Mouse (Mus musculus) liver, embryonic 14.5 days (tissue): ENCODE data around the gene Rtbdn. TPM values are rescaled to one million over a fixed set of nuclear protein-coding genes. Genes with fewer than 3 reads are reported as not detected.

Experiments
- ATAC-seq: fragments of 200-750 bp; cut with Nextera tagmentation; 2 replicates; pipeline ENCODE4 v1.8.0; 2017; ENCODE audit warnings: moderate number of reproducible peaks, mild to moderate bottlenecking, moderate library complexity; ENCODE audit not compliant: insufficient read depth
- DNase-seq, 3 experiments: peaks; one replicate each; pipeline ENCODE4 v3.0.0-alpha.2; 2012 to 2013; ENCODE audit warnings: low read depth in 3 of 3, low spot score in 3 of 3
- H3K27ac ChIP-seq: fragments of 300-500 bp; sonication (generic); 2 replicates; pipeline ENCODE4 v1.5.1; 2014; ENCODE audit warnings: moderate library complexity, mild to moderate bottlenecking, control low read depth, inconsistent platforms
- H3K27me3 ChIP-seq: fragments of 300-500 bp; sonication (generic); 2 replicates; pipeline ENCODE4 v1.6.1; 2014; ENCODE audit warnings: mild to moderate bottlenecking, low read length, moderate library complexity; ENCODE audit not compliant: control insufficient read depth, insufficient read depth
- H3K36me3 ChIP-seq: fragments of 300-500 bp; sonication (generic); replicated peaks from 2 replicates; pipeline ENCODE4 v1.6.1; 2014; ENCODE audit warnings: low read depth; ENCODE audit not compliant: control insufficient read depth, insufficient read depth
- H3K4me1 ChIP-seq, 2 experiments: fragments of 200-500 bp in 1 of 2; fragments of 300-500 bp in 1 of 2; sonication (generic) in 1 of 2; replicated peaks; 2 replicates each; pipeline ENCODE4 v1.6.1; 2012 to 2014; ENCODE audit warnings: antibody characterized with exemption in 1 of 2, inconsistent platforms in 1 of 2, low read length in 1 of 2; ENCODE audit not compliant: control insufficient read depth in 2 of 2, insufficient read depth in 2 of 2
- H3K4me2 ChIP-seq: fragments of 300-500 bp; sonication (generic); 2 replicates; pipeline ENCODE4 v1.6.1; 2014; ENCODE audit warnings: low read depth, mild to moderate bottlenecking, control low read depth, moderate library complexity
- H3K4me3 ChIP-seq, 2 experiments: fragments of 200-500 bp in 1 of 2; fragments of 300-500 bp in 1 of 2; sonication (generic) in 1 of 2; 2 replicates each; pipeline ENCODE4 v1.5.1; 2012 to 2014; ENCODE audit warnings: low read depth in 2 of 2, low read length in 2 of 2, mild to moderate bottlenecking in 2 of 2, control low read depth in 1 of 2, inconsistent platforms in 1 of 2, moderate library complexity in 1 of 2; ENCODE audit not compliant: insufficient read depth in 1 of 2
- H3K9ac ChIP-seq: fragments of 300-500 bp; sonication (generic); replicated peaks from 2 replicates; pipeline ENCODE4 v1.6.1; 2014; ENCODE audit warnings: mild to moderate bottlenecking, control low read depth, moderate library complexity
- H3K9me3 ChIP-seq: fragments of 300-500 bp; sonication (generic); 2 replicates; pipeline ENCODE4 v1.6.1; 2016; ENCODE audit warnings: low read length, mixed read lengths; ENCODE audit not compliant: control insufficient read depth
- CTCF ChIP-seq: IDR thresholded peaks from 2 replicates; pipeline ENCODE4 v1.5.1; 2016; ENCODE audit warnings: antibody characterized with exemption, low read depth, control low read depth
- EP300 ChIP-seq: IDR thresholded peaks from 2 replicates; pipeline ENCODE4 v1.6.1; 2016; ENCODE audit warnings: antibody characterized with exemption, low read depth
- WGBS: fragments of 180-500 bp; shearing (Covaris S2); extraction: QIAGEN DNeasy Blood & Tissue Kit; methylation state at CpG from one replicate; pipeline ENCODE4 v1.1.7; 2014; ENCODE audit not compliant: insufficient replicate concordance; 5-methylcytosine and 5-hydroxymethylcytosine counted together
- polyA plus RNA-seq, 2 experiments: library from polyadenylated mRNA; depleted of rRNA in 1 of 2; stranded (reverse) in 1 of 2; unstranded in 1 of 2; fragments of >200 nt; fragmentation: Nextera tagmentation in 1 of 2; extraction: Ambion mirVana in 1 of 2; gene quantifications; 2 replicates each; pipeline versions ENCODE4 v1.2.1 to v1.2.3; 2012 to 2014

Rtbdn gene
- polyA plus RNA-seq, 2 experiments = not detected

DNA sequence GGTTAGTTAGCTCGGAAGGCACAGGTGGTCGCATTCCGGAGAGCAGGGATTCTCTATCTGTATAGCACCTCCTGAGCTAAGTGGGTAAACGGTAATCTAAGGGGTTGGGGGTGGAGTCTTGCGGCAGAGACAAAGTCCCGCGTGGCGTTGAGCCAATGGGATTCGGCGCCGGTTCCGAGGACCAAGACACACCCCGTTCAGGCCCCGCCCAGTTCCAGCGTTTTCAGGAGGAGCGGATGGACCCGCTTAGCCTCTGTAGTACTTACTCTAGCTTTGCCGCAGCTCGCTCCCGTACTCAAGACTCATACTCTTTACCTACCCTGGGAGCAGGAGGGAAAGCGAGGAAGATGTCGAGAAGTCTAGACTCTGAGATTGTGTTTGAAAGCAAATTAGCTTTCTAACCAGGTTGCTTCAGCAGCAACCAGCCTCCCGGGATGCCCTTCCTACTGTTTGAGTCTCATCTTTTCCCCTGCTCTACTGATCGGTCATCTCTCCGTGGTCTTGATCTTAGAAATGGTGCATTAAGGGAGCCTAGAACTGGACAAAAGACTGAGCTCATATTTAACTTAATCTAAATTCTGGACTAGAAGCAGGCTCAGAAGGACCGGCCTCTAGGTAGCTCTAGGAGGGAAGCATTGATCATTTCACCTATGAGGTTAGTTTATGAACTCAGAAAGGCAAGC lies 2.2 kb upstream of the Rtbdn start:
- Histone ChIP-seq H3K27ac (no peak overlapping the region), H3K4me3 (no peak overlapping the region), H3K4me1 (peaks cover 2 to 8% of the 10 kb centered on the region in 2 experiments; a peak in 3 of 4 replicates), H3K9me3 (no peaks in the 10 kb centered on the region), H3K27me3 (peaks cover 64% of the 10 kb centered on the region), H3K9ac (no peak overlapping the region), H3K4me2 (peak overlapping the region; percentile 43), H3K36me3 (no peaks in the 10 kb centered on the region)
- ATAC-seq (peak; percentile 84), DNase-seq (peak; percentile 61 to 75 (median 66))
- TF ChIP-seq EP300 = no peak
- no peak for TF ChIP-seq CTCF
- 5% methylated on average over 26 of the region's 26 CpGs for WGBS

DNA sequence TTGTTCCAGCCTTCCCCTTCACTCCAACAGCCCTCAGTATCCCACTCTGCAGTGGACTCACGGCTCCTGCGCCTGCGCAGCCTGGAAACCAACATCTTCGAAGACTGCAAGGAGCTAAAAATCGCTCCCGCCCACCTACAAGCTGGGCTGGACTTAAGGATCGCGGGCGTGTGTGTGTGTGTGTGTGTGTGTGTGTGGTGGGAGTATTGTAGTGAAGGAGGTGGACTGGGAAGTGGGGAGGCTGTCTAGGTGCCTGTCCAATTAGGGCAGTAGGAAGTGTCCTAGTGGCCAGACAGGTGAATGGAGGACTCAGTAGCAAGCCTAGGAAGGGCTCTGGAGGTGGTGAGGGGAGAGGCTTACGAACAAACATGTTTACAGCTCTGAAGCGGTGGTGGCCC lies 1.6 kb upstream of the Rtbdn start:
- TF ChIP-seq EP300 = no peak
- no peak for TF ChIP-seq CTCF
- no peak overlapping the region for H3K4me3 ChIP-seq
- DNase-seq = no peak
- H3K27me3 ChIP-seq = peaks cover 66% of the 10 kb centered on the region
- H3K36me3 ChIP-seq = no peaks in the 10 kb centered on the region
- no peak overlapping the region for H3K4me2 ChIP-seq
- H3K27ac ChIP-seq = no peak overlapping the region
- H3K4me1 ChIP-seq = peaks cover 2 to 8% of the 10 kb centered on the region in 2 experiments; a peak in 3 of 4 replicates
- 10% methylated on average over 11 of the region's 11 CpGs for WGBS
- no peak overlapping the region for H3K9ac ChIP-seq
- ATAC-seq = no peak
- no peaks in the 10 kb centered on the region for H3K9me3 ChIP-seq

DNA sequence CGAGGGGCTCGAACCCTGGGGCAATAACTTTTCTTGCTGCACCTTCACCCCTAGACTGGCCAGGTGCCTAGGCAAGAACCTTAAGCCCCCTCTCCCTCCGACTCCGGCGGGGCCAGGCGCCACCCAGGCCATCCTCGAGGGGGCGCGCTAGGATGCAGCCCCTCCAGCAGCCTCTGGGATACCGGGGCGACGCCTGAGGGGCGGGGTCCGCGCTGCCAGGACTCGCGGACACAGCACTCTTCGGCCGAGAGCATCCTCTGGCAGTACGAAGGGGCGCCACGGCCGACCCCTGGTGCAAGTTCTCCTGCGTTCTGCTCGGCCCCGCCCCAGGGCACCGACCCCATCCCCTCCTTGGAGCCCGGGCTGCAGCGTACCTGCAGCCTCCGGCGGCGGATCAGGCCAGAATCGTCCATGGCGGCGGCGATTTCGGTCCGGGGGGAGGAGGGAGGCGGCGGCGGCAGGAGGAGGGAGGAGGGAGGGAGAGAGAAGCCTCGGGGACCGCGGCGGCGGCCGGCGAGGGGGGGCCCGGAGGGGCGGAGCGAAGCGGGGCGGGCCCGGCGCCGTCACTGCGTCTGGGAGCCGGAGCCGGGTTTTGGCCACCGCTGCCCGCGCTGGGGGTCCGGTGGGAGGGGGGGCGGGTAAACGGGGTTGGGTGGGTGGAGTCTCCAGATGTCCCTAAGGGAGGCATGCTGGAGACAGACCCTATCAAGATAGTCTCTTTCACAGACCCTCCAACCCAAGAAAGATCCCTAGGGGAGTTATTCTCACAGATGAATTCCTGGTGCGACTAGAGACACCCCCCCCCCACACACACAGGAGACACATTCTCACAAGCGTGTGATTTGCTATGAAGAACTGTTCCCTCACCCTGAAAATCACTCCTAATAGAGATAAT lies 911 bp upstream of the Rtbdn start:
- ATAC-seq (no peak), DNase-seq (no peak)
- Histone ChIP-seq H3K9ac (no peak overlapping the region), H3K4me3 (peak overlapping the region in 1 of 2 experiments; percentile 1; a peak in 2 of 4 replicates), H3K4me1 (peaks cover 2 to 8% of the 10 kb centered on the region in 2 experiments; a peak in 3 of 4 replicates), H3K9me3 (no peaks in the 10 kb centered on the region), H3K36me3 (no peaks in the 10 kb centered on the region), H3K27me3 (peaks cover 69% of the 10 kb centered on the region), H3K4me2 (peak overlapping the region; percentile 16), H3K27ac (no peak overlapping the region)
- 2% methylated on average over 59 of the region's 67 CpGs for WGBS
- no peak for TF ChIP-seq EP300
- no peak for TF ChIP-seq CTCF

DNA sequence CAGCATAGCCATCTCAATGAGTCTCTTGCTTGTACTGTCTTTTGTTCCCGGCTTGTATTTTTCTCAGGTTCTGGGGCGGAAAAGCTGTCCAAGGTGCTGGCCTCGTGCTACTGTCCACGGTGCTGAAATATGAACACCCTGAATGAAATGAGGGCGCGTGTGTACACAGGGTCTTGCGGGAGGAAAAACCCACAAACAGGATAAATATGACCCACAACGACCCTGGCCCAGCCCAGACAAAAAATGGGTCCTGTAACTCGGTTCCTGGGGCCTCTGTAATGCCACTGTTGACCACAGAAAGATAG lies 402 bp downstream of the Rtbdn start:
- peaks cover 2 to 8% of the 10 kb centered on the region in 2 experiments; a peak in 3 of 4 replicates for H3K4me1 ChIP-seq
- H3K4me2 ChIP-seq = no peak overlapping the region
- H3K4me3 ChIP-seq = no peak overlapping the region
- H3K9me3 ChIP-seq = no peaks in the 10 kb centered on the region
- no peak for DNase-seq
- peaks cover 66% of the 10 kb centered on the region for H3K27me3 ChIP-seq
- no peak for ATAC-seq
- H3K9ac ChIP-seq = no peak overlapping the region
- 11% methylated on average over 9 of the region's 9 CpGs for WGBS
- no peaks in the 10 kb centered on the region for H3K36me3 ChIP-seq
- TF ChIP-seq EP300 (no peak), CTCF (no peak)
- H3K27ac ChIP-seq = no peak overlapping the region

DNA sequence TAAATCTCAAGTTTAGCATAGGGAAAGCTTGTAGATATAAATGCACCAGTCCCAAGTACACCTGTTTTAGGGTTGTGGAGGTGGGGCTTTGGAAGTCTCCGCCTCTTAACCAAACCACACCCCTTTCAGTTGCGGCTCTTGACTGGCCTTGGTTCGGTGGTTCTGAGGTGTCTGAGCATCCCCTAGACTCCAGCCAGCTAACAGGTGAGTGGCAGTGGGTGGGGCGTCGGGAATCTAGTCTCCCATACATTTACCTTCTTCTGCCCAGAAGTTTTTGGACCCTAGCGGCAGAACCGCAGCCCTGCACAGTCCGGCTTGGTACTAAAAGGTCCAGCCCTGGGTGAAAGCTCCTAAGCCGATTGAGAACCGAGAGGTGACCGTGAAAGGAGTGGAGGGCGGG lies 3.0 kb downstream of the Rtbdn start:
- peaks cover 48% of the 10 kb centered on the region for H3K27me3 ChIP-seq

More for the DNA sequence above, 3.0 kb downstream of the Rtbdn start:
- H3K36me3 ChIP-seq = no peaks in the 10 kb centered on the region
- DNase-seq = no peak
- H3K4me3 ChIP-seq = no peak overlapping the region
- H3K4me2 ChIP-seq = no peak overlapping the region
- no peak for ATAC-seq
- no peaks in the 10 kb centered on the region for H3K9me3 ChIP-seq
- WGBS = 21% methylated on average over 12 of the region's 12 CpGs
- H3K9ac ChIP-seq = no peak overlapping the region
- H3K27ac ChIP-seq = no peak overlapping the region
- H3K4me1 ChIP-seq = peaks cover 0 to 5% of the 10 kb centered on the region in 2 experiments; a peak in 3 of 4 replicates
- TF ChIP-seq CTCF = 0 out of 2 replicates have a peak, but pooled peaks have one; percentile 6
- no peak for TF ChIP-seq EP300
